Comparison of ENCODE assay signal across 10 mouse cellular contexts in genomic region chr2:131560205-131560919, GRCm38 (mm10). TPM values are rescaled to one million over a fixed set of nuclear protein-coding genes. Genes with fewer than 3 reads are reported as not detected.
DNase-seq lines count a peak whose midpoint lies in the region; ATAC-seq lines count a peak whose summit lies in the region.
"Had no signal": no experiment of that assay in that cellular context is flagged by ENCODE, and none has a peak within 500 bp of the region (broad histone marks: within the 10 kb centered on the region; RNA-seq: fewer than 3 reads in every experiment).

No protein-coding gene starts in this region.

- intact Hi-C loops in left cerebral cortex, postnatal 14 days (cut with DNase I), result loop anchor here (5.0 kb wide), 1 partner anchor 102 kb away; no protein-coding TSS in a partner anchor

- peaks cover 10% of the 10 kb centered on the region; the same call in 1 of the 2 replicates for H3K4me1 ChIP-seq in intestine, embryonic 14.5 days (replicated peaks; ENCODE audit: control insufficient read depth, insufficient read depth, low read length)
- H3K4me1 ChIP-seq in intestine, embryonic 16.5 days (ENCODE audit: control insufficient read depth, insufficient read depth, low read length), result peaks cover 12% of the 10 kb centered on the region
- peaks cover 2% of the 10 kb centered on the region; the same call in 1 of the 2 replicates for H3K4me1 ChIP-seq in lung, embryonic 16.5 days (replicated peaks; ENCODE audit: control insufficient read depth, insufficient read depth, low read length)

- ATAC-seq in intestine, embryonic 14.5 days (replicated peaks; ENCODE audit: low FRiP score, low TSS enrichment, low read depth), result no peak
- ATAC-seq in intestine, embryonic 16.5 days, result no peak
- no peak for ATAC-seq in lung, embryonic 16.5 days (ENCODE audit: low read depth)
- ATAC-seq: inflammation-experienced regulatory T-cells, adult 6 months had no signal

- H3K4me3 ChIP-seq in intestine, embryonic 14.5 days (ENCODE audit: low read depth, low read length), result no peak overlapping the region
- no peak overlapping the region for H3K4me3 ChIP-seq in intestine, embryonic 16.5 days (ENCODE audit: low read length)
- H3K4me3 ChIP-seq in lung, embryonic 16.5 days (ENCODE audit: low read length), result peak overlapping the region; percentile 52

- H3K9ac ChIP-seq in intestine, embryonic 14.5 days (ENCODE audit: low read length), result no peak overlapping the region
- no peak overlapping the region for H3K9ac ChIP-seq in intestine, embryonic 16.5 days (ENCODE audit: low read depth, low read length)
- H3K9ac ChIP-seq in lung, embryonic 16.5 days (ENCODE audit: low read length), result 0 out of 2 replicates have a peak overlapping the region, but pooled peaks have one; percentile 58

- H3K9me3 ChIP-seq in intestine, embryonic 14.5 days (ENCODE audit: control insufficient read depth, low read length), result no peaks in the 10 kb centered on the region
- H3K9me3 ChIP-seq in intestine, embryonic 16.5 days (ENCODE audit: control insufficient read depth, low read length), result no peaks in the 10 kb centered on the region
- H3K9me3 ChIP-seq in lung, embryonic 16.5 days (ENCODE audit: control insufficient read depth, low read length), result no peaks in the 10 kb centered on the region

- peak; percentile 54 for DNase-seq in adrenal gland, postnatal 10 days
- no peak for DNase-seq in adrenal gland, adult 8-10 months
- DNase-seq in intestine, embryonic 14.5 days (ENCODE audit: low spot score), result peak; percentile 49
- no peak for DNase-seq in lung, postnatal 4 days
- DNase-seq in testis, postnatal 10 days (ENCODE audit: low spot score), result peak; percentile 32
- no peak for DNase-seq in left cerebral cortex, postnatal 14 days (ENCODE audit: low spot score in 2 of 2)
- DNase-seq: left cerebral cortex, postnatal 4 days had no signal

- H3K36me3 ChIP-seq in intestine, embryonic 14.5 days (ENCODE audit: control insufficient read depth, insufficient read depth, low read length), result no peaks in the 10 kb centered on the region
- no peaks in the 10 kb centered on the region for H3K36me3 ChIP-seq in intestine, embryonic 16.5 days (ENCODE audit: control insufficient read depth, insufficient read depth, low read length)
- no peaks in the 10 kb centered on the region for H3K36me3 ChIP-seq in lung, embryonic 16.5 days (ENCODE audit: control insufficient read depth, insufficient read depth, low read length)

- WGBS in intestine, embryonic 14.5 days, result 45% methylated on average over 2 of the region's 2 CpGs
- 56% methylated on average over 2 of the region's 2 CpGs for WGBS in intestine, embryonic 16.5 days
- 40% methylated on average over 2 of the region's 2 CpGs for WGBS in lung, embryonic 16.5 days

- H3K27ac ChIP-seq in intestine, embryonic 14.5 days (ENCODE audit: low read depth), result no peak overlapping the region
- H3K27ac ChIP-seq in intestine, embryonic 16.5 days (ENCODE audit: low read length), result no peak overlapping the region
- no peak overlapping the region for H3K27ac ChIP-seq in lung, embryonic 16.5 days (ENCODE audit: low read length)

- H3K27me3 ChIP-seq in intestine, embryonic 14.5 days (replicated peaks; ENCODE audit: control insufficient read depth, insufficient read depth, low read length), result peaks cover 85% of the 10 kb centered on the region
- H3K27me3 ChIP-seq in intestine, embryonic 16.5 days (replicated peaks; ENCODE audit: control insufficient read depth, insufficient read depth, low read length), result peaks cover 51% of the 10 kb centered on the region
- peaks cover 55% of the 10 kb centered on the region for H3K27me3 ChIP-seq in lung, embryonic 16.5 days (ENCODE audit: control insufficient read depth, insufficient read depth, low read depth, low read length)

- 0 out of 2 replicates have a peak overlapping the region, but pooled peaks have one; percentile 24 for H3K4me2 ChIP-seq in intestine, embryonic 14.5 days (ENCODE audit: low read length)
- no peak overlapping the region for H3K4me2 ChIP-seq in intestine, embryonic 16.5 days (ENCODE audit: low read depth, low read length)
- H3K4me2 ChIP-seq in lung, embryonic 16.5 days (ENCODE audit: low read depth, low read length), result peak overlapping the region; percentile 16; the same call in 1 of the 2 replicates

RNA-seq across cellular contexts. Expression of gene Adra1d, which starts 1.7 kb away (rescaled TPM):
- 10 to 100 TPM; 12.0 to 17.7 TPM for total RNA-seq in adrenal gland, postnatal 10 days (2021)
- total RNA-seq in adrenal gland, adult 8-10 months (2022), result 10 to 100 TPM; 23.6 to 36.8 (median 35.1) TPM
- 0.09 and 0.27 TPM in 2 replicates for polyA plus RNA-seq in intestine, embryonic 14.5 days (2014; fragmentation: Nextera tagmentation; extraction: Ambion mirVana)
- polyA plus RNA-seq in intestine, embryonic 16.5 days (2015; fragmentation: Nextera tagmentation; extraction: Ambion mirVana), result 0.21 and 0.28 TPM in 2 replicates
- 1.8 and 2.0 TPM in 2 replicates for polyA plus RNA-seq in lung, embryonic 16.5 days (2015; fragmentation: Nextera tagmentation; extraction: Ambion mirVana)
- 10 to 100 TPM; 43.4 to 46.9 TPM for total RNA-seq in left cerebral cortex, postnatal 14 days (2021)
- polyA plus RNA-seq: inflammation-experienced regulatory T-cells, adult 6 months had no signal

Comparison
In these comparisons a context has a peak if more than half of its experiments do, and no peak if none do; other contexts are left out.
1. DNase-seq: peak in adrenal gland, postnatal 10 days (single experiment), intestine, embryonic 14.5 days (single experiment) and testis, postnatal 10 days (single experiment); none in adrenal gland, adult 8-10 months (single experiment), lung, postnatal 4 days (0 of 2) and left cerebral cortex, postnatal 14 days (0 of 2).